Mouse (Mus musculus): ENCODE results near the gene Tmem63c. TPM values are rescaled to one million over a fixed set of nuclear protein-coding genes. Genes with fewer than 3 reads are reported as not detected.

Tmem63c gene
- polyA plus RNA-seq (2016; fragmentation: Nextera tagmentation; extraction: Ambion mirVana): 0.13 and 0.25 TPM in 2 replicates

DNA sequence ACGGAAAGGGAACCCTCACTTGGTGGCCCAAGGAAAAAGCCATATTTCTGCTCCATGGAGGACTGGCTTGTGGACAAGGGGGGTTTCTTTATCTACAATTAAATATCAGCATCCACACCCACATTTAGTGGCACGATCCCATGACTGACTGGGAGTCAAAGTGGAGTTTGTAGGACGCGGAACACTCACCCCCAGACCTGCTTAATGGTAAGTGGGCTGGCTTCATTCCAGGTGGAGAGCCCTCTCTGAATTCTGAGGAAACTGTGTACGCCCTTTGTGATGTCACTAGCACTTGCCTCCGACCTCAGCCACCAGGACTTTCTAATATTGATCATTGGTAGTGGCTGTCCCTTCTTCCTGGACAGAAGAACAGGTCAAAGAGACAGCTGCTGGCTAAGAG lies at the start of gene Tmem63c:
Gene Tmem63c (plus strand): TSS at position 301 of the 400 bp plus-strand sequence.
- Histone ChIP-seq H3K27ac (replicated peaks) (no peak within 1 kb of the TSS), H3K9me3 (no peaks in the 10 kb centered on the region), H3K27me3 (replicated peaks; ENCODE audit: low read depth, poor library complexity, severe bottlenecking) (peaks cover 13% of the 10 kb centered on the region), H3K4me1 (peaks cover under 1% of the 10 kb centered on the region), H3K4me3 (no peak within 1 kb of the TSS), H3K36me3 (replicated peaks) (no peaks in the 10 kb centered on the region)
- 73% methylated on average over 6 of the region's 6 CpGs for WGBS
- no peak for DNase-seq (ENCODE audit: low spot score)

DNA sequence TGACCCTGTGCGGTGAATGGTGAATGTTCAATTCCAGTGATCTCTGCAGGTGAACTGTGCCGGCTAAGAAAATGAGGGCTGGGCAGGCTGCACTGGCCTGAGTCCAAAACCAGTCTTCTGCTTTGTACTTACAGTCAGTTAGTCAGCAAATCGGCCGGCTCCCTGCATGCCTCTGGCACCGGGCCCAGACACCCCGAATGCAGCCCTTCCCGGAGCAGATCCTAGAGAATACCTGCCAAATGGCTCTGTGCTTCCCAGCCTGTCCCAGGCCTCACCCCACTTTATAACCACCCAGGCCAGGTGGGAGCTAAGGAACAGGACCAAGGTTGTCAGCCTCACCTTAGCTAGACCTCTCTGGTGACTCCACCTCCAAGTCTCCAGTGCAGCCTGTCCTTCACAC lies 47.9 kb upstream of the Tmem63c start:
- peaks cover 33% of the 10 kb centered on the region for H3K27me3 ChIP-seq (replicated peaks; ENCODE audit: low read depth, poor library complexity, severe bottlenecking)
- no peaks in the 10 kb centered on the region for H3K36me3 ChIP-seq (replicated peaks)
- no peaks in the 10 kb centered on the region for H3K9me3 ChIP-seq
- peaks cover 13% of the 10 kb centered on the region for H3K4me1 ChIP-seq
- H3K27ac ChIP-seq (replicated peaks): no peak overlapping the region
- 82% methylated on average over 7 of the region's 7 CpGs for WGBS
- DNase-seq (ENCODE audit: low spot score): no peak
- no peak overlapping the region for H3K4me3 ChIP-seq

DNA sequence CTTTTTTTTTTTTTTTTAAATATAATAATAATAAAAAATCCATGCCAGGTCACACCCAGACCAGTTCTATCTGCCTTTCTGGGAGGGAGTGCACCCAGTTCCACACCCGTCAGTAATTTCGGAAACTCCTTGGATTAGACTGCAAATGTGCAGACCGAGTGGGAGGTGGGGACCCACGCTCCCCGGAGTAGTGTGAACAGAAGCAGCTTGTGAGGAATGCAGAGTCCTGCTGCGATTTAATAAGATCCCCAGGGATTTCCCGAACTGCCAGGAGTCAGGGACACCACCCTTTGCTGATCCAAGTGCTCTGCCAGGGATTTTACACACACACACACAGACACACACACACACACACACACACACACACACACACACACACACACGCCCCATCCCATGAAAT lies 47.4 kb upstream of the Tmem63c start:
- 38% methylated on average over 8 of the region's 8 CpGs for WGBS
- DNase-seq (ENCODE audit: low spot score): no peak
- no peak overlapping the region for H3K4me3 ChIP-seq
- no peaks in the 10 kb centered on the region for H3K9me3 ChIP-seq
- peaks cover 37% of the 10 kb centered on the region for H3K27me3 ChIP-seq (replicated peaks; ENCODE audit: low read depth, poor library complexity, severe bottlenecking)
- H3K4me1 ChIP-seq: peaks cover 13% of the 10 kb centered on the region
- H3K27ac ChIP-seq (replicated peaks): no peak overlapping the region
- H3K36me3 ChIP-seq (replicated peaks): no peaks in the 10 kb centered on the region

DNA sequence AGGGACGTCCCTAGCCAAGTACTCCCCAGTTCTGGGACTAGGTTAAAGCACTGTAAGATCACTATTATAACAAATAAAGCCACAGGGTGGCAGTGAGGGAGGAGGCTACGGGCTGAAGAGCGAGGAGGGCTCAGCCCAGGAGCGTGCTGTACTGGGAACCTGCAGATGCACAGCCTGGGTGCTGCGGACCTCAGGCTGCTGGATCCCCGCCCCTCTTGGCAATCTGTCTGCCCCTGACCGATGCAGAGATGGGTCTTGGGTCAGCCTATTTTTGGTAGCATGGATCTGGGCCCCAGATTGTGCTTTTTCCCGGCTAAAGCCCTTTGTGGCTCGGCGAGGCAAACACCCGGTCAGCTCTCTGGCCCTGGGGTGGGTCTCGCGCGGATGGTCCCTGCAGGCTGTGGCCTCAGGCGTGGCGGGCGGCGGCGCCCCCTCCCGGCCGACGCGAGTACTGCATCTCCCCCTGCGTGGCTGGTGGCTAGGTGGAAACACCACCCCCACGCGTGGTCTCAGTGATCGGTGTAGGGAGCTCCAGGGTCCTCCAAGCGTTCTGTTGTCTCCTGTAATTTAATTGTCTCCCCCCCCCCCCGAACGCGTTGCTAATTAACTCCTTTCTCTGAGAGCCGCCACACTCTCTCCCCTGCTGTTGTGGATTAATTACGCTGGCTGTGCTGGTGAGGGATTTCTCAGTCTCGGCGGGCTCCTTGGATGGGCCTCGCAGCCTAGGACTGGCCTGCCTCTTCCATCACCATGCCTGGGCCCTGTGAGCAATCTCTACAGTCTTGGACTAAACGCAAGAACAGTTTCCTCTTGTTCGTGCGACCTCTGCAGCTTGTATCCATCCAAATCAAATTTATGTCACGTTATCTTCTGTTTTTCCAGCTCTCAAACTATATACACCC lies 46.5 kb upstream of the Tmem63c start:
- H3K36me3 ChIP-seq (replicated peaks): no peaks in the 10 kb centered on the region
- H3K4me3 ChIP-seq: peak overlapping the region; percentile 50
- no peaks in the 10 kb centered on the region for H3K9me3 ChIP-seq
- 8% methylated on average over 40 of the region's 40 CpGs for WGBS
- peaks cover 13% of the 10 kb centered on the region for H3K4me1 ChIP-seq
- H3K27ac ChIP-seq (replicated peaks): no peak overlapping the region; the same call in 1 of the 2 replicates
- H3K27me3 ChIP-seq (replicated peaks; ENCODE audit: low read depth, poor library complexity, severe bottlenecking): peaks cover 38% of the 10 kb centered on the region
- peak; percentile 82 for DNase-seq (ENCODE audit: low spot score)

DNA sequence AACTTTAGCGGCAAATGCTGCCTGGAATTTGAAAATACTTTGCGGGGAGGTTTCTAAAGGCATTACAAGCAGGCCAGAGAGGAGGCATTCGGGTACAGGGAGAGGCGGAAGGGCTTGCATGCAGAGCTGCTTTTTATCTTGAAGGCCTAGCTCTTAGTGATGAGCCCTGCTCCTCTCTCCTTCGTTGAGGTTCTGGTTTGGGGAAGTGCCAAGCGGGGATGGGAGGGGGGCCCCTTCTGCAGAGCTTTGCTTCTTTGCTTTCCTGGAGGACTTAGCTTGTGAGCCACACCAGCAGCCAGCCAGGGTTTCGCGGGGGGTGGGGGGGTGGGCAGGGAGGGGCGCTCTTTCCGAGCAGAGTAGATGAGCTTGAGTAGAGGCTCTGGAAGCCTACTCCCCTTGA lies 45.4 kb upstream of the Tmem63c start:
- no peak overlapping the region for H3K27ac ChIP-seq (replicated peaks)
- H3K9me3 ChIP-seq: no peaks in the 10 kb centered on the region
- no peak overlapping the region for H3K4me3 ChIP-seq
- H3K27me3 ChIP-seq (replicated peaks; ENCODE audit: low read depth, poor library complexity, severe bottlenecking): peaks cover 46% of the 10 kb centered on the region
- peaks cover 13% of the 10 kb centered on the region for H3K4me1 ChIP-seq
- no peaks in the 10 kb centered on the region for H3K36me3 ChIP-seq (replicated peaks)
- 46% methylated on average over 10 of the region's 10 CpGs for WGBS
- DNase-seq (ENCODE audit: low spot score): no peak

DNA sequence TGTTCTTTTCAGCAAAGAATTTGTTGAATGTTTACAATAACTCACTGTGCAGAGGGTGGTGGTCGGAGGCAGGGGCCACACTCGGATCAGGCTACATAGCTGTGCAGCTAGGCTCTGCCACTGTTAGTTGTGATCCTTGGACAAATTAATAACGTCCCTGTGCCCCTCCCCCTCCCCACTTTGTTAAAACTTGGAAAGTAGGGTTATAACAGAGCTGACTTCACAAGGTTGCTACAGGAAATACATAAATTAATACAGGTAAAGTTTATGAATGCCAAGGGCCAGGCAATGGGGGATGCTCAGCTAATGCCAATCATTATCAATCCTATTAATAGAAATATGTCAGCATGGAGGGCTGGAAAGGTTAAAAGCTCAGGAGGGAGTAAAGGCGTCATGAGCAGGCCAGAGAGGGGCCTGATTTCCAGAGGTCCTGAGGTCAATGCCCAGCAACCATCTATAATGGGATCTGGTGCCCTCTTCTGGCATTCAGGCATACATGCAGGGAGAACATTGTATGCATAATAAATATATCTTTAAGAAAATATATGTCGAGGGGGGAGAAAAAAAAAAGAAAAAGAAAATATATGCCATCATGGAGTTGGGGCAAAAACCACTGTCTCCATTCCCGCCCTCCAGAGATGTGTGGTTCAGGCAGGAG lies 44.5 kb upstream of the Tmem63c start:
- H3K4me3 ChIP-seq: no peak overlapping the region
- WGBS: 58% methylated on average over 6 of the region's 6 CpGs
- DNase-seq (ENCODE audit: low spot score): no peak
- H3K36me3 ChIP-seq (replicated peaks): no peaks in the 10 kb centered on the region
- H3K27ac ChIP-seq (replicated peaks): no peak overlapping the region
- H3K4me1 ChIP-seq: peaks cover 13% of the 10 kb centered on the region
- H3K27me3 ChIP-seq (replicated peaks; ENCODE audit: low read depth, poor library complexity, severe bottlenecking): peaks cover 55% of the 10 kb centered on the region
- no peaks in the 10 kb centered on the region for H3K9me3 ChIP-seq

DNA sequence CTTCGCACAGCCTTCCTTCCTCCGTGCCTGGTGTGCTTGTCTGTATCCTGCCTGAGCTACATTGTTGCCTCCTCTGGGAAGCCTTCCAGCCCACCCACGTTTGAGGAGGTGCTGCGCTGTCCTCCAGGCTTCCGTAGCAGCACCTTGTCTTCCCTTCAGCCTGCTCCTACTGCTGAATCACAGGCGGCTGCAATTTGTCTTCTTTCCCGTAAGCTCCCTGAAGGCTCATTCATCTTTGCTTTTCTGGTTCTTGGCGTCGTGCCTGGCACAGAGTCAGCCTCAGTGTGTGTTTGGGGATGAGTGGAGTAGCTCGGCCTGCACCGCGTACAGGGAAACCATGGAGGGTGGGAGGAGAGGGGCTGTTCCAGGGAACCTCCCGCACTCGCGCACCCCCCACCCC lies 43.3 kb upstream of the Tmem63c start:
- no peak for DNase-seq (ENCODE audit: low spot score)
- no peak overlapping the region for H3K27ac ChIP-seq (replicated peaks)
- peaks cover 13% of the 10 kb centered on the region for H3K4me1 ChIP-seq
- no peaks in the 10 kb centered on the region for H3K9me3 ChIP-seq
- H3K36me3 ChIP-seq (replicated peaks): no peaks in the 10 kb centered on the region
- WGBS: 30% methylated on average over 15 of the region's 15 CpGs
- H3K27me3 ChIP-seq (replicated peaks; ENCODE audit: low read depth, poor library complexity, severe bottlenecking): peaks cover 67% of the 10 kb centered on the region
- no peak overlapping the region for H3K4me3 ChIP-seq

DNA sequence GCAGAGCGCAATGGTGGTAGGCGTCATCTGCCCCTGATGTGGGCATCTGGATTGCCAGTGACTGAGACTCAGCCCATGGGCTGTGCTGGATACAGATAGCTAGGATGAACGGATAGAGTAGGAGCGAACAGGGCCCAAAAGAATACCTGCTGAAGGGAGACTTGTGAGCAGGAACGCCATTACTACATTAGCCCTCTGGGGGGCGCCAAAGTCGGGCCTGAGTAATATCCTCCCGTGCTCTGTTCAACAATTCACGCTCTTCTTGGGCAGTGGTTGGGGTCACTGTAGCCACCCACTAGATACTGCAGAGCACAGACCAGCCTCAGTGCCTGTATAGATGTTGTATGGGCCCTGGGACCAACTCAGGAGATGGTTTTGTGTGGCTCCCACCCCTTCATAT lies 40.0 kb upstream of the Tmem63c start:
- no peaks in the 10 kb centered on the region for H3K9me3 ChIP-seq
- DNase-seq (ENCODE audit: low spot score): no peak
- H3K27ac ChIP-seq (replicated peaks): no peak overlapping the region
- WGBS: 28% methylated on average over 9 of the region's 9 CpGs
- no peak overlapping the region for H3K4me3 ChIP-seq
- peaks cover 10% of the 10 kb centered on the region for H3K4me1 ChIP-seq
- peaks cover 83% of the 10 kb centered on the region for H3K27me3 ChIP-seq (replicated peaks; ENCODE audit: low read depth, poor library complexity, severe bottlenecking)
- H3K36me3 ChIP-seq (replicated peaks): no peaks in the 10 kb centered on the region

DNA sequence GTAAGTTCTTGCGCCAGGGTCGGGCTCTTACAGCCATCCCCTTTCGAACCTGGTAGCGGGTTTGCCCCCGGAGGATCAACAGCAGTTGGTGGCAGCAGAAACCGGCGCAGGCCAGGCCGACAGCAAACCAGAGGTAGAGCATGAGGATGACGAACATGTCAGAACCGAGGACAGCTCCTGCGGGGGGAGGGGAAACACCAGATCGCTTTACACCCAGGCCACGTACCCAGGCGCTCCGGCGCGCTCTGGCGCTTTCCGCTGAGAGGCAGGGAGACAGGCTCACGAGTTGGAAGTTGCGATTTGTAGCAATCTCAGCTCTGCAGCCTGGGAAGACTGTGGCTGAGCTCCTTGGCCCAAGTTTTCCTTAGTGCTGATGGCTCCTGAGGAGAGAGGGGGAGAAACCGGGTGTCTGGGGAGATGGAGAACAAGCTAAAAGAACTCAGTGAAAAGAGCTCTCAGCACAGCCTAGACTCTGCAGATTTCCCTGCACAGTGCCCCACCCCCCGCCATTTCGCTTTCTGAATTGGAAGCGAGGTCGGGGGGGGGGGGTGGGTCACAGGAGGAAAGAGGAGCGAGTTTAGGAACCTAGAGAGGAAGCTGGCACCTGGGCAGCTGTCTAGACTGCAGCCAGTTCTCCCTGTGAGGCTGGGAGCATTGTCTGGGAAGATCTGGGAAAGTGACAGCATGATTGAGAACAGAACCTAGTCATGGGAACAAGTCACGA lies 37.5 kb upstream of the Tmem63c start:
- 3% methylated on average over 28 of the region's 28 CpGs for WGBS
- Histone ChIP-seq H3K36me3 (replicated peaks) (no peaks in the 10 kb centered on the region), H3K27ac (replicated peaks) (no peak overlapping the region), H3K9me3 (no peaks in the 10 kb centered on the region), H3K4me1 (peaks cover 10% of the 10 kb centered on the region), H3K27me3 (replicated peaks; ENCODE audit: low read depth, poor library complexity, severe bottlenecking) (peaks cover 88% of the 10 kb centered on the region), H3K4me3 (peak overlapping the region; percentile 37)
- DNase-seq (ENCODE audit: low spot score): peak; percentile 89

DNA sequence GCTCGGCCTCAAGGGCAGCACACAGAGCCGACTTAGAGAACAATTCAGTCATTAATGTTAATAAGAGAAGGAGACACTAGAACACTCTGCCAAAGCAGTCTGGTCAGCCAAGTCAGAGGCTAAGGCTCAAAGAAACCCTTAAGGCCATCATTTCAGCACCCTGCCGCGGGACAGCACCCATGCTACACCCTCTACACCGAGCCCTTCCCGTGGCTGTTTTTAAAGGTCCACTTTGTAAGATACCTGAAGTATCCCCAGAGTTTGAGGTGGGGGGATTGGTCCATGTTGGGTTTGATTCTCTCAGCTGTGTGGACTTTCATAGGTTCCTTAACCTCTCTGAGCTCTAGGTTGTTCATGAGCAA lies 37.0 kb upstream of the Tmem63c start:
- no peaks in the 10 kb centered on the region for H3K9me3 ChIP-seq
- H3K4me1 ChIP-seq: peaks cover 10% of the 10 kb centered on the region
- H3K27ac ChIP-seq (replicated peaks): no peak overlapping the region
- WGBS: 8% methylated on average over 6 of the region's 6 CpGs
- peak; percentile 76 for DNase-seq (ENCODE audit: low spot score)
- no peak overlapping the region for H3K4me3 ChIP-seq
- no peaks in the 10 kb centered on the region for H3K36me3 ChIP-seq (replicated peaks)
- H3K27me3 ChIP-seq (replicated peaks; ENCODE audit: low read depth, poor library complexity, severe bottlenecking): peaks cover 94% of the 10 kb centered on the region

DNA sequence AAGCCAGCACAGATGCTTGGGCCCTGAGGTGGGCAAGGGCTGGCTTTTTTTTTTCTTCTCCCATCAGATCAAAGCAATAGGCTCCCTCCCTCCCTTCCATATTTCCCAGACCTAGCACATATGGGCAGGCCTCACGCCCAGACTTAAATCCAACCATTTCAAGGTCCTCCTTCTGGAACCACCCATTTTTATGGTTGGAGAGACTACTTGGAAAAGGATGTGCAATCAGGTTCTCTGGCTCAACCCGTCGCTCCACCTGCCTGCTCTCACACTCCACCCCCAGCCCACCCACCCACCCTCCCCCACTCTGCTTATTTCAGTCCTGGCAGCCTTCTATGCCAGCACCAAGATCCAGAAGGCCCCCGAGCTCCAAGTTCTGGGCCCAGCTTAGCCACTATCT lies 34.6 kb upstream of the Tmem63c start:
- DNase-seq (ENCODE audit: low spot score): no peak
- Histone ChIP-seq H3K4me1 (peaks cover 25% of the 10 kb centered on the region), H3K27me3 (replicated peaks; ENCODE audit: low read depth, poor library complexity, severe bottlenecking) (peaks cover 100% of the 10 kb centered on the region), H3K4me3 (no peak overlapping the region), H3K27ac (replicated peaks) (no peak overlapping the region), H3K9me3 (no peaks in the 10 kb centered on the region), H3K36me3 (replicated peaks) (no peaks in the 10 kb centered on the region)
- WGBS: 68% methylated on average over 4 of the region's 4 CpGs

DNA sequence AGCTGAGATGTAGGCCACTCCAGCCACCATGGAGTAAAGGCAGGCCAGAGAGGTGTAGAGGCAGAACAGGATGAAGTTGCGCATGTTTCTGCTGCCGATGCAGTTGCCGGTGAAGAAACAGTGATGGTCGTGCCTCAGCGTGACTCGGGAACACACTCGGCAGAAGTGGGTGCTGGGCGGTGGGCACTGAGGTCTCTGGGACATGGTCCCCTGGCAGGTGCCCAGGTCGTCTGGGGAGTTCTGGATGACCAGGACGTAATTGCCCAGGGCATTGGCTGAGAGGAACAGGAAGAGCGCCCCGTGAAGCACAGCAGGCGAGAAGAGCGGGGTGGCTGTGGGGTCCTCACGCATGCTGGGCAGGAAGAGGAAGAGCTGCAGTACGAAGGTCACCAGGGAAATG lies 32.9 kb upstream of the Tmem63c start:
- no peaks in the 10 kb centered on the region for H3K9me3 ChIP-seq
- 47% methylated on average over 16 of the region's 16 CpGs for WGBS
- no peak overlapping the region for H3K27ac ChIP-seq (replicated peaks)
- H3K4me1 ChIP-seq: peaks cover 23% of the 10 kb centered on the region
- H3K27me3 ChIP-seq (replicated peaks; ENCODE audit: low read depth, poor library complexity, severe bottlenecking): peaks cover 97% of the 10 kb centered on the region
- no peak overlapping the region for H3K4me3 ChIP-seq
- H3K36me3 ChIP-seq (replicated peaks): no peaks in the 10 kb centered on the region
- no peak for DNase-seq (ENCODE audit: low spot score)

Measured in embryonic facial prominence, embryonic 10.5 days (tissue).